In the genomic region with DNA sequence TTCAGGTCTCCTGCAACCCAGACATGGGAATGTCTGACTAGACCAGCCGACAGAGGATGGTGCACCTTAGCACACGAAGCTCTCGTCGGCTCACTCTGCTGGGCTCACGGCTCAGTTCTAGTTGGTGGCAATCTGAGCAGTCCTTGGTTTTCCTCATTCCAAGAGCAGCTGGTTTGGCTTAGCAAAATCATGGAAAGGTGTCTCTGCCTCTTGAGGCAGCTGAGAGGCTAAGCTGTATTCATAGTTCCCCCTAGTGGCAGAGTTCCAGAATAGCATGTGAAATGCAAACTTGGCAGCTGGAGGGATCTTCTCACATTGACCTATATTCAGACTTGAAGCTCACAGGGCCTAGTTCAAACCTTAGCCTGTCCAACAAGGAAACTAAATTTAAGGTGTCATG, we compare ENCODE assay signal across 8 mouse cellular contexts. TPM values are rescaled to one million over a fixed set of nuclear protein-coding genes. Genes with fewer than 3 reads are reported as not detected.
DNase-seq lines count a peak whose midpoint lies in the region; ATAC-seq and TF ChIP-seq lines count a peak whose summit lies in the region.

No protein-coding gene starts in this region.

- no peak overlapping the region for H3K4me3 ChIP-seq in heart, embryonic 11.5 days (ENCODE audit: low read depth, low read length)
- no peak overlapping the region for H3K4me3 ChIP-seq in C2C12 (ENCODE audit: insufficient read depth, poor library complexity, severe bottlenecking)
- no peak overlapping the region for H3K4me3 ChIP-seq in forebrain, embryonic 11.5 days (ENCODE audit: low read depth, low read length)
- H3K4me3 ChIP-seq in kidney, postnatal 0 days (replicated peaks; ENCODE audit: low read depth, low read length): no peak overlapping the region
- no peak overlapping the region for H3K4me3 ChIP-seq in midbrain, embryonic 16.5 days (ENCODE audit: low read depth, low read length)

- no peak overlapping the region for H3ac ChIP-seq in C2C12 (ENCODE audit: control insufficient read depth, insufficient read length, low read depth)

- H3K4me2 ChIP-seq in heart, embryonic 11.5 days: no peak overlapping the region
- no peak overlapping the region for H3K4me2 ChIP-seq in forebrain, embryonic 11.5 days (ENCODE audit: low read depth, low read length, severe bottlenecking)
- no peak overlapping the region for H3K4me2 ChIP-seq in kidney, postnatal 0 days (ENCODE audit: low read length)
- no peak overlapping the region for H3K4me2 ChIP-seq in midbrain, embryonic 16.5 days (ENCODE audit: low read length)

- peak; percentile 72 for DNase-seq in heart, adult 18-20 months
- peak; percentile 56 for DNase-seq in c-Kit-positive CD71-negative TER-119-negative erythroid progenitor cells, embryonic 14.5 days (ENCODE audit: low read depth)
- DNase-seq in forebrain, embryonic 11.5 days (ENCODE audit: low spot score): no peak
- peak; percentile 95 for DNase-seq in kidney, postnatal 0 days (ENCODE audit: low spot score)
- DNase-seq in urinary bladder, adult 2 months (ENCODE audit: low spot score): no peak

- no peak overlapping the region for H3K9ac ChIP-seq in heart, embryonic 11.5 days (ENCODE audit: low read depth, low read length)
- H3K9ac ChIP-seq in forebrain, embryonic 11.5 days (ENCODE audit: low read length): no peak overlapping the region
- no peak overlapping the region for H3K9ac ChIP-seq in kidney, postnatal 0 days (ENCODE audit: low read depth, low read length)
- no peak overlapping the region for H3K9ac ChIP-seq in midbrain, embryonic 16.5 days (ENCODE audit: low read depth, low read length)

- H3K79me3 ChIP-seq in C2C12 (ENCODE audit: low read depth): no peaks in the 10 kb centered on the region

- 24% methylated on average over 5 of the region's 5 CpGs for WGBS in heart, embryonic 11.5 days (ENCODE audit: insufficient replicate concordance)
- WGBS in forebrain, embryonic 11.5 days: 31% methylated on average over 5 of the region's 5 CpGs
- 15% methylated on average over 5 of the region's 5 CpGs for WGBS in kidney, postnatal 0 days
- WGBS in midbrain, embryonic 16.5 days: 21% methylated on average over 5 of the region's 5 CpGs

- no peaks in the 10 kb centered on the region for H3K9me3 ChIP-seq in heart, embryonic 11.5 days (replicated peaks; ENCODE audit: control insufficient read depth, low read length)
- H3K9me3 ChIP-seq in forebrain, embryonic 11.5 days (ENCODE audit: control insufficient read depth, low read length): no peaks in the 10 kb centered on the region
- H3K9me3 ChIP-seq in kidney, postnatal 0 days (replicated peaks; ENCODE audit: low read length): no peaks in the 10 kb centered on the region
- H3K9me3 ChIP-seq in midbrain, embryonic 16.5 days (replicated peaks; ENCODE audit: control insufficient read depth, low read length, poor library complexity, severe bottlenecking): no peaks in the 10 kb centered on the region

- H3K79me2 ChIP-seq in C2C12 (ENCODE audit: control insufficient read depth, insufficient read depth): no peaks in the 10 kb centered on the region

- ATAC-seq in heart, embryonic 11.5 days (replicated peaks; ENCODE audit: insufficient number of reproducible peaks, low FRiP score, low TSS enrichment): no peak
- peak; percentile 49 for ATAC-seq in forebrain, embryonic 11.5 days (replicated peaks; ENCODE audit: low FRiP score)
- no peak; the same call in 1 of the 2 replicates for ATAC-seq in kidney, postnatal 0 days (replicated peaks; ENCODE audit: low FRiP score, low read depth)
- ATAC-seq in midbrain, embryonic 16.5 days: peak; percentile 65

- H3K27me3 ChIP-seq in heart, embryonic 11.5 days (ENCODE audit: control insufficient read depth, insufficient read depth, low read length): peaks cover 5% of the 10 kb centered on the region; the same call in 1 of the 2 replicates
- no peaks in the 10 kb centered on the region for H3K27me3 ChIP-seq in C2C12 (ENCODE audit: control insufficient read depth, insufficient read depth, insufficient read length)
- H3K27me3 ChIP-seq in forebrain, embryonic 11.5 days (ENCODE audit: control insufficient read depth, insufficient read depth, low read length): no peaks in the 10 kb centered on the region
- no peaks in the 10 kb centered on the region for H3K27me3 ChIP-seq in kidney, postnatal 0 days (ENCODE audit: insufficient read depth, low read length)
- no peaks in the 10 kb centered on the region for H3K27me3 ChIP-seq in midbrain, embryonic 16.5 days (ENCODE audit: control insufficient read depth, insufficient read depth, low read depth, low read length)

- H3K4me1 ChIP-seq in heart, embryonic 11.5 days (ENCODE audit: control insufficient read depth, insufficient read depth, low read length): peaks cover 48% of the 10 kb centered on the region
- peaks cover 9% of the 10 kb centered on the region for H3K4me1 ChIP-seq in forebrain, embryonic 11.5 days (replicated peaks; ENCODE audit: control insufficient read depth, insufficient read depth, low read length)
- no peaks in the 10 kb centered on the region; the same call in 1 of the 2 replicates for H3K4me1 ChIP-seq in kidney, postnatal 0 days (replicated peaks; ENCODE audit: insufficient read depth, low read length)
- peaks cover 25% of the 10 kb centered on the region for H3K4me1 ChIP-seq in midbrain, embryonic 16.5 days (ENCODE audit: control insufficient read depth, insufficient read depth, low read length)

- H3K27ac ChIP-seq in heart, embryonic 11.5 days (ENCODE audit: low read depth, low read length): no peak overlapping the region
- H3K27ac ChIP-seq in forebrain, embryonic 11.5 days (ENCODE audit: low read depth, low read length): no peak overlapping the region
- no peak overlapping the region for H3K27ac ChIP-seq in kidney, postnatal 0 days
- H3K27ac ChIP-seq in midbrain, embryonic 16.5 days (ENCODE audit: low read length): peak overlapping the region; percentile 60

- TF ChIP-seq CTCF in C2C12 (IDR thresholded peaks at IDR 0.05; ENCODE audit: control insufficient read depth, insufficient read depth, insufficient read length): peak; percentile 20
- TF ChIP-seq CTCF in kidney, postnatal 0 days (IDR thresholded peaks at IDR 0.05; ENCODE audit: low read depth): peak; percentile 95

- peaks cover 8% of the 10 kb centered on the region for H3K36me3 ChIP-seq in heart, embryonic 11.5 days (ENCODE audit: control insufficient read depth, insufficient read depth, low read length)
- H3K36me3 ChIP-seq in C2C12 (ENCODE audit: control insufficient read depth, insufficient read depth): peaks cover 20% of the 10 kb centered on the region
- H3K36me3 ChIP-seq in forebrain, embryonic 11.5 days (ENCODE audit: control insufficient read depth, insufficient read depth, low read length): no peaks in the 10 kb centered on the region; the same call in 1 of the 2 replicates
- peaks cover 14% of the 10 kb centered on the region; the same call in 1 of the 2 replicates for H3K36me3 ChIP-seq in kidney, postnatal 0 days (ENCODE audit: insufficient read depth, low read length)
- peaks cover 7% of the 10 kb centered on the region for H3K36me3 ChIP-seq in midbrain, embryonic 16.5 days (ENCODE audit: control insufficient read depth, insufficient read depth, low read length)

TF ChIP-seq in C2C12, 6 proteins besides CTCF, POLR2A, EP300 and RAD21:
- TF ChIP-seq MAX (IDR thresholded peaks at IDR 0.05) (no peak), FOSL1 (IDR thresholded peaks at IDR 0.05; ENCODE audit: insufficient read depth, low read length, poor library complexity, severe bottlenecking) (no peak), MYOG (IDR thresholded peaks at IDR 0.05; ENCODE audit: control insufficient read depth, extremely low read depth, insufficient read length) (no peak), MYOD1 (IDR thresholded peaks at IDR 0.05; ENCODE audit: control insufficient read depth, insufficient read length, low read depth) (no peak), USF1 (IDR thresholded peaks at IDR 0.05; ENCODE audit: low read depth) (no peak), CEBPB (IDR thresholded peaks at IDR 0.05; ENCODE audit: low read depth) (no peak)
TF ChIP-seq in C2C12: peak in this region for 0.

RNA-seq across cellular contexts. Expression of a gene that starts 8.6 kb away (rescaled TPM):
- total RNA-seq in heart, adult 18-20 months (2021): 1 to 10 TPM; 3.9 to 5.0 TPM
- 24.0 and 28.8 TPM in 2 replicates for polyA plus RNA-seq in heart, embryonic 11.5 days (2014; fragmentation: Nextera tagmentation; extraction: Ambion mirVana)
- 0.16 TPM for polyA plus RNA-seq in C2C12 (2012; fragmentation: generic; extraction: Trizol)
- polyA plus RNA-seq in forebrain, embryonic 11.5 days (2014; fragmentation: Nextera tagmentation; extraction: Ambion mirVana): 5.5 and 6.8 TPM in 2 replicates
- polyA plus RNA-seq in kidney, postnatal 0 days (2015; fragmentation: Nextera tagmentation; extraction: Ambion mirVana): 5.3 and 5.8 TPM in 2 replicates
- 43.6 and 55.8 TPM in 2 replicates for polyA plus RNA-seq in midbrain, embryonic 16.5 days (2015; fragmentation: Nextera tagmentation; extraction: Ambion mirVana)
- 0.56 and 1.0 TPM in 2 replicates for polyA plus RNA-seq in urinary bladder, adult 2 months (2012; rRNA removed)

RNA-seq across cellular contexts. Expression of a gene that starts 17.4 kb away (rescaled TPM):
- total RNA-seq in heart, adult 18-20 months (2021): 10 to 100 TPM; 34.9 to 36.5 TPM
- 117 and 135 TPM in 2 replicates for polyA plus RNA-seq in heart, embryonic 11.5 days (2014; fragmentation: Nextera tagmentation; extraction: Ambion mirVana)
- polyA plus RNA-seq in C2C12 (2012; fragmentation: generic; extraction: Trizol): 77.7 TPM
- polyA plus RNA-seq in forebrain, embryonic 11.5 days (2014; fragmentation: Nextera tagmentation; extraction: Ambion mirVana): 180 and 188 TPM in 2 replicates
- 108 and 126 TPM in 2 replicates for polyA plus RNA-seq in kidney, postnatal 0 days (2015; fragmentation: Nextera tagmentation; extraction: Ambion mirVana)
- polyA plus RNA-seq in midbrain, embryonic 16.5 days (2015; fragmentation: Nextera tagmentation; extraction: Ambion mirVana): 106 and 107 TPM in 2 replicates
- polyA plus RNA-seq in urinary bladder, adult 2 months (2012; rRNA removed): 27.9 and 31.3 TPM in 2 replicates

RNA-seq across cellular contexts. Expression of a gene that starts 22.0 kb away (rescaled TPM):
- 100 to 1,000 TPM; 297 to 354 TPM for total RNA-seq in heart, adult 18-20 months (2021)
- polyA plus RNA-seq in heart, embryonic 11.5 days (2014; fragmentation: Nextera tagmentation; extraction: Ambion mirVana): 90.6 and 94.9 TPM in 2 replicates
- 59.4 TPM for polyA plus RNA-seq in C2C12 (2012; fragmentation: generic; extraction: Trizol)
- polyA plus RNA-seq in forebrain, embryonic 11.5 days (2014; fragmentation: Nextera tagmentation; extraction: Ambion mirVana): 58.2 and 61.5 TPM in 2 replicates
- polyA plus RNA-seq in kidney, postnatal 0 days (2015; fragmentation: Nextera tagmentation; extraction: Ambion mirVana): 131 TPM in 2 replicates
- 125 TPM in 2 replicates for polyA plus RNA-seq in midbrain, embryonic 16.5 days (2015; fragmentation: Nextera tagmentation; extraction: Ambion mirVana)
- polyA plus RNA-seq in urinary bladder, adult 2 months (2012; rRNA removed): 94.6 and 101 TPM in 2 replicates

Comparison
In these comparisons a context has a peak if more than half of its experiments do, and no peak if none do; other contexts are left out.
1. DNase-seq: peak in heart, adult 18-20 months (2 of 2), c-Kit-positive CD71-negative TER-119-negative erythroid progenitor cells, embryonic 14.5 days (single experiment) and kidney, postnatal 0 days (single experiment); none in forebrain, embryonic 11.5 days (single experiment) and urinary bladder, adult 2 months (single experiment).
2. ATAC-seq: peak in forebrain, embryonic 11.5 days (single experiment) and midbrain, embryonic 16.5 days (single experiment); none in heart, embryonic 11.5 days (single experiment) and kidney, postnatal 0 days (single experiment).